Mouse (Mus musculus) embryo, embryonic 10.5 days (tissue): ENCODE data around the gene Primpol.
"Not testable (repeated sequence)": the region's sequence is repeated elsewhere in the genome, so short reads cannot be mapped to it uniquely, and the experiment has no call there.

Source experiments
- DNase-seq: peaks from one replicate; pipeline ENCODE4 v3.0.0-alpha.2; 2015; ENCODE audit warnings: low spot score

The Primpol gene

DNA sequence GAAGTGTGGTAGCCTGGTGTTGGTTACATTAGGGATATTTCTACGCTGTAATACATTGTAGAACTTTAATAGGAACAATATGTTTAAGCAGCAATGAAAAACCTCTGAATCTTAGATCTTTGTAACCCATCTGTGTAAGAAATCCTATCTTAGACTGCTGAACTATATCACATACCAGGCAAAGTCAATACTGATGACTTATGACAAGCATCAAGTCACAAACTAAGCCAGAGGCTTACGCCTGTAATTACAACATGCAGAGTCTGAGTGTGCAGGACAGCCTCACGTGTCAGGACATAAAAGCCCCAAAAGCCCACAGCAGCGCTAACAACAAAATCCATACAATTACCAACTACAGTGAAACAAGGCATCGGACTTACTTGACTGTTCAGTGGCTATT, 13.4 kb downstream of the Primpol start:
- no peak for DNase-seq

DNA sequence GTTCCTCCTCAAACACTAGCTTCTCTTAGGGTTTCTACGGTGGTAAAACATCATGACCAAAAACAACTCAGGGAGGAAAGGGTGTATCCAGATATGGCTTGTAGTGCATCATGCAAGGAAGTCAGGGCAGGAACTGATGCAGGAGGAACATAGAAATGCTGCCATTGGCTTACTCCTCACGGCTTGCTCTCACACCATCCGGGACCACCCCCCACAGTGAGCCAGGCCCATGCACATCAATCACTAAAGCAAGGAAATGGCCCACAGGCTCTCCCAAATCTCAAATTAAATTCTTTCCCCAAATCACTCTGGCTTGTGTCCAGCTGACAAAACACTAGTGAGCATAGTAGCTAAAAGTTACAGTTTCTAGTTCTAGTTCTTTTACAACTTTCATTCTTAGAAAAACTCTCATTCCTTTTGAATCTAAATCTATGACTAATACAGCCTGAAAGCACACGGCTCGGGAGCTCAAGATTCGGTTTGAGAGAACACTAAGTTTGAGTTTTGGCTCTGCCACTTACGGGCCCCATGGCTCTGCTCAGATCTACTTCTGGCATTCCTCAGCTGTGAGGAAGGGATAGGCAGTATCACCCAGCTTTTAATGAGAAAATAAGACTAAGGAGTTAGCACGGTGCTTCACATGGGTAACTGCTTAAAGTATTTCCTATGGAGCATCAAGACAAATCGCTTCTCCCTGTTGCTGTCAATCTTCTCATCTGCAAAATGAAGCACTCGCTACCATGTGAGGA, 15.9 kb downstream of the Primpol start:
- DNase-seq = peak; percentile 49

DNA sequence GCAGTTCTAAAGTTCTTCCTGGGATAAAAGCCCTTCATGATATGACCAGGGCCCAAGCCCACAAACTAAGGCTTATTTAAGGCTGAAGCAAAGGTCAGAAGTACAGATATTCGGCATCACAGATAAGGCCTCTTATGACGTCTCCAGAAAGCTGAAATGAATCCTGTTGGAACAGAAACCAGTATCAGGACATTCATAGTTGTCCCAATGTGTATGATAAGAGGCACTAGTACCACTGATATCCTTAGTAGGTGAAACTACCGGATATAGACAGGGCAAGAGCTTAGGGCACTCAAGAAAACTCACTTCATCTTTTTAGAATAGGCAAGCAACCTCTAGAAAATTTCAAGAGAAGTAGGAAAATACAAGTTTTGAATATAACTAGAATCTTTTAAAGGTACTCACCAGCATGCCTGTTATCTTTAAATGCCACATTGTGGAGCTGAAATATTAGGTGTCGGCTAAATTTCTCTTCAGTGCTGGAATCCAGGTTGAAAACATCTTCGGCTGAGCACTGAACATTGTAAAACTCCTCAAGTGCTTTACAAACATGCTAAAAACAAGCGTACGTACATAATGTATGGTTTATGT, 17.6 kb downstream of the Primpol start:
- DNase-seq = no peak

DNA sequence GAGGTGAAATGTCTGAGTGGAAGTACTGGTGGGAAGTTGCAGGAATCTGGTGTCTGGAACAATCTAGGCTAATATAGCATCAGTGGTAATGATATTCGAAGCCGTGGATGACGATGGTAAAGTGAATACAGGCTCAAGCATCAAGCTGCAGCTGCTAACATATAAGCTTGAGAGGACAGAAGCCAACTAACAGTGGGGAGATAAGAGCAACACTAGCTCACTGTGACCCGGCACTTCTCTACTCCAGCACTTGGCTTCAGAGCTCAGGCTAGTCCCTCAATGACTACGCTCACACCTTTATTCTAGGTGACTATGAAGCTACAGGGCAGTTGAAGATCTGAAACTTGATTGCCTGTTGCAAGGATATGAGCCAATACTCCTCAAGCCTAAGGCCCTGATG, 18.3 kb downstream of the Primpol start:
- no peak for DNase-seq

DNA sequence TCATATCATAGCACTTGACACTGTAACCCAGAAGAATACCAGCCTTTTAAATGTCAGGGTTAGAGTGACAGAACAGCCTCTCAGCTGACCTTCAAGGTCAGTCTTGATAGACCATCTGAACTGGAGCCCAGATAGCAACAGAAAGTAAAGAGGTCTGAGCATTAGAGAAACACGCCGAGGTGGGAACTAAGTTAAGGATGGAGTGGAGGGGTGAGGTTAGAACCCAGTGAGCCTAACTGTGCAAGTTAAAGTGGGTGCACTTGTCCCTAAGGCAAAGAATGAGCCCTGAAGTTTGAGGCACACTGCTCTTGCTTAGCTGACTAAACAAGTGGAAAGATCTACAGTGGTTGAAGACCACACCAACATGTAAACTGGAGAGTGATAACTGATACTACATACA, 18.9 kb downstream of the Primpol start:
- DNase-seq = no peak

DNA sequence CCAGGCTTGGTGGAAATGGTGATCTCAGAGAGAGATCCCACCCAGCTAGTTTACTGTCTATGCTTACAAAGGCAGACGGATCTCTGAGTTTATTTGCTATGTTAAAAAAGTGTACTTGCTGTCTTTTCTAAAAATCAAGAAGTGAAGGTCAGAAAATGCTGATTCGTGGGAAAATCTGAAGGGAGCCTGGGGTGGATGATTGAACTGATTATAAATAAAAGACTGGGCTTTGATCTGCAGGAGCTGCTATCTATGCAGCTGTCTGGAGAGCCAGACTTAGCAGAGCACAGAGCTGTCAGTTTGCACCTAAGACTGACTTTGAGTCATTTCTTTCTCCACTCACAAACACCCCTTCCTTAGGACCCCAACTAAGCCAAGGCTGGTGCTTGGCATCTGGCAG, 19.6 kb downstream of the Primpol start:
- DNase-seq = no peak

DNA sequence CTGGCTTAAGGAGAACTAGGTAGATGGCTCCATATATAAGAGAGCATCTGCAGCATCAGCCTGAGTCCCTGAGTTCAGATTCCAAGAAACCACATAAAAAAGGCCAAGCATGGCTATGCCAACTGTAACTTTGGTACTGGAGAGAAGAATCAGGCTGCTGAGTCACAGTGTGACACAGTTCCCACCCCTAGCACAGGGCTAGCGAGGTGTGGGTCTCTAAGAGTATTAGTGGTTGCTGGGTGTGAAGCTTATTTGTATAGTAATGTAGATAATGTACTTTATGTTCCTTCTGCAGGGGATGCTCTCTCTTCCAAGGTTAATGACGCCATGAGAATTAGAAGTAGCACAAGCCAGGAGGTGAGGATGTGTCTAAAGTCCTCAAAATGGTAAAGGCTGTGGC, 20.5 kb downstream of the Primpol start:
- no peak for DNase-seq

DNA sequence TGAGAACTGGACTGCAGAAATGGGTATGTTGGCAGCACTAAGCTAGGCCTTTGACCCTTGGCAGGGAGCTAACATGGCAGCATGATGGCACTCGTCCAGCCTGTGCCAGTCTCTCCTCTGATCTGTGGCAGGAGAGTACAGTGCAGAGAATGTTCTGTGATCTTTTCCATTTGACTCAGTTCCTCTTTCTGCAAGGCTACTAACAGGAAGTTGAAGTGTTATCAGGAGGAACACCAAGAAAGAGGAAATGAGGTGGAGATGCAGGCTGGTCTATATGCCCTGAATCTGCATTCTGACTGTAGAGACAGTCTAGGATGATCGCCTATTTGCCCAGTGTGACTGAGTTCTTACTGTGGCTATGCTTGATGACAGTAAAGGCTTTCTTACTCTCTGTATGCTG, 21.4 kb downstream of the Primpol start:
- no peak for DNase-seq

DNA sequence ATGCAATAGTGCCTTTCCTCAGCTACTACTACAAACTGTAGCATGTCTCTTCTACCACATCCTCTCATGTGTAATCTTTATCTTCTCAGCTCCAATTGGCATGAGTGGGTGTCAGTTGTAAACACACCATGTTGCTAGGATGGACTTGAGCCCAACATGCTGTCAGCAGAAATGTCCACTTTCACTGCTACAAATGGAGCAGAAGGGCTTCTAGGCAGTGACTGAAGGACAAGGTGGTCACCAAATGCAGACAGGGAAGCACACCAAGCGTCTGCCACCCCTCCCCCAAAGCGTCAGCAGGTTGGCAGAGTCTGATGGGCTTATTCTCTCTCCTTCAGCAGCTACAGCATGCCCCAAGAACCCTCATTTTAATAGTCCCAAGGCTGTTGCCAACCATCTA, 23.2 kb downstream of the Primpol start:
- no peak for DNase-seq

DNA sequence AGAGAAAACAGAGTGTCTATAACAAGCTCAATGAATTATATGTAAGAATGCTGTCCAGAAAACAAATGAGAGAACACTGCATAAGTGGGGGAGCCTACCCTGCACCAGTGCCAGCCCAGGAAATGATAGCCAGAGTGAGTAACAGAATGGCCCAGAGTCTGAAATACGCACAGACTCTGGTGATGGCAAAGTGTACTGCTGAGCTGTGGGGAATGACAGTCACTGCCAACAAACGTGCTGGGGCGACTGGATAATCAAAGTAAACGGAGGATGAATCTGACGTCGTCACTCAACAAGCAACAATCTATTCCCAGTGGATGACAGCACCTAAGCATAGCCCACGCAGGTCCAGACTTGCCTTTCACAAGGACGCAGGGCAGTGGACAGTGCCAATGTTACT, 23.9 kb downstream of the Primpol start:
- no peak for DNase-seq

DNA sequence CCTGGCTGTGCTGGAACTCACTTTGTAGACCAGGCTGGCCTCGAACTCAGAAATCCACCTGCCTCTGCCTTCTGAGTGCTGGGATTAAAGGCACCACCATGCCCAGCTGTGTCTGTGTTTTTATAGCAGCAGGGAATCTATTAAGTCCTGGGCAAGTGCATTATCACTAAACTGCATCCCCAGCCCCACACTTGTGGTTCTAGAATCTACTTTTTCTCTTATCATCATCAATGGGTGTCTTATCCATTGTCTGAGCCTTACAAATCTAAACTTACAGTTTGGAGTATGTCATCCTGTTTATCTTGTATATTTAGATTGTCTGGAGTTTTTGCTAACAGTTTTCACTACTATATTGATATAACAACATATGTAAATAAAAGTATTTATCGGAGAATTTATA, 28.3 kb downstream of the Primpol start:
- DNase-seq = no peak

DNA sequence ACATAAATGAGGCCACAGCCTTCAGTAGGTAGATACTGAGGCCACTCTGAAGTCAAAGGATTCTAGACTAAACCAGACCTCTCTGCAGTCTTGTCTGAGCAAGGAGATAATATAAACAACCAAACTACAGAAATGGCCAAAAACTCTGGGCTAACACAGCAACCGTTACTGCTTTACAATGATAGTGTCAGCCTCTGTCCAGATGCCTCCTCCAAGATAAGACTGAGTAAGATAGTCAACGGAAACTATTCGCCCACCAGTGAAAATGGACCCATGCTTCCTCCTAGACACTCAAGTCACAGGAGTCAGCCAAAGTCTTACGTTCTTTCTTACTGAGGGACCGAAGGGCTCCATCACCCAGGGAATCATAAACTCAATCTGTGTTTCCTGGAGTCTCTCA, 29.1 kb downstream of the Primpol start:
- no peak for DNase-seq

DNA sequence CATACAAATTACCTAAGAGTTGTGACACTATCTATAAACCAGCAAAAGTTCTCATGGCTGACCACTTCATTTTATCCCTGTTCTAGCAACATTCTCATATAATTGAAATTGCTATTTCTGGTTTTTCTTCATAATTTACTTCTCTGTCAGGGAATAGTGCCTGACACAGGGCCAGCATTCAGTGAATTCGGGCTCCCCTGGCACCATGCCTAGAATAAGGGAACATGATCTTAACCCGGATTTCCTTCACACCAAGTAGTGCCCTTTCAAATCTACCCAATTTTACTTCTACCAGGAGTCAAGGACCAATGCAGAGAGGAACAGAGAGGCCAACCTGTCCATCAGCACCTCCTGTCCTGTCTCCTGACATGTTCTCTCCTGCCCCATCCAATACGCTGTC, 31.4 kb downstream of the Primpol start:
- no peak for DNase-seq

DNA sequence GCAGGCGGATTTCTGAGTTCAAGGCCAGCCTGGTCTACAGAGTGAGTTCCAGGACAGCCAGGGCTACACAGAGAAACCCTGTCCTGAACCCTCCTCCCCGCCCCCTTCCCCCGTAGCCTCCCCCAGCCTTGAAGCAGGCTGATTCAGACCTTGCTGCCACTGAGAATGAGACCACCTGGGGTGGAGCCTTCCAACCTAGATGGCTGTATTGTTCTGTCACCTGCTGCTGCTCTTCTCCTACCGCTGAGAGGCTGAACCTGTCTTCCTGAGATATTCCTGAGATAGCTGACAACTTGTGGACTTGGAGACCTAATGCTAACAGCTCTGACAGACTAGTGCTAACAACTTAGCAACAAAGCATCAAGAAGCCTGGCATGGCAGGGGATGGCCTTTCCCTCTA, 32.7 kb downstream of the Primpol start:
- DNase-seq = not testable (repeated sequence)

DNA sequence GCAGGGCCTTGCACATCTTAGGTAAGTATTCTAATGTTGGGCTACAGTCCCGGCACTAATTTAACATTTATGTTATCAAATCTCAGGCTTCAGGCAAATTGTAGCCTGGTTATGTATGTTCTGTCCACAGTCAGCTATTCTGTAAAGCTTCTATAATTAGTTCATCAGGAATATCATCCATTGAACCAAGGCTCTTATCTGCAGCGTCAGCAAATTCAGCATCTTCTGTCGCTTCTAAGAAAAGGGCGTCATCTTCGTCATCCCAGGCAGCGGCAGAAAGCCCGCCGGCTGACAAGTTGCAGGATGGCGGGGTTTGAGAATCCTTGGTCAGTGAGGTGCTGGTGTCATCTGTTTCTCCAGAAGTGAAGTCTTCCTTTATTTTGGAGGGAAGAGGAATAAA, 38.2 kb downstream of the Primpol start:
- no peak for DNase-seq

DNA sequence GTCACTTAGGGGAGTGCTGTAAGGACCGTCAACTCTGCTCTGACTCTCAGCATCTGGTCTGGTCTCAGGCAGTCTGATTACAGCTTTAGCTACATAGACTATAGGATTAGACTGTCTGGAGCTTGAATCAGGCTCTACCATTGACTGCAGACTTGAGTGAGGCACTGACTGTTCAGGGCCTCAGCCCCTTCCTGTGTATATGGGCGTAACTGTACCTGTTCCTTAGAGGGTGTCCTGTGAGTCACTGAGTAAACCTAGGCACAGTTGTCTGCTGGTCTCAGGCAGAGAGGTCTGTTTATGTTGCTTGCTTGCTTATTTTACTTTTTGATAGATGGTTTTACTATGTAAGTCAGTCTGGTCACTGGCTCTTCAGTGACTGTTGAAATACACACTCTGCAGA, 43.0 kb downstream of the Primpol start:
- no peak for DNase-seq

DNA sequence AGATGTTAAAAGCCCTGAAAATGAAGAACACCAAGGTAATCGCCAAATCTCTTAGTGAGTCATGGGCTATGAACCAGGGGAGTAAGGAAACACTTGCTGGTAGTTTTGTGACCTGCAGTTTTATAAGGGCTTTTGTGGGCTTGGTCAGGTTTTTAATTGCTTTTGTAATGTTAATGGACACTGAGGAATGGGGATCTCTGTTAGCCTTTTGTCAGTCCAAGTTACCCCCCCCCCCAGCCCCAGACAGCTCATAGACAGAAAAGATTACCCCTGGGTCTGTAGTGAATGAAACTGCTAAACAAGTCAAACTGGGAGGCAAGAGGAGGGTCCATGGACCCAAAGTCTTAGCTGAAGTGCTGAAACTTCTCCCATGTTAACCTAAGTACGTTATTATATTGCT, 43.6 kb downstream of the Primpol start:
- no peak for DNase-seq

DNA sequence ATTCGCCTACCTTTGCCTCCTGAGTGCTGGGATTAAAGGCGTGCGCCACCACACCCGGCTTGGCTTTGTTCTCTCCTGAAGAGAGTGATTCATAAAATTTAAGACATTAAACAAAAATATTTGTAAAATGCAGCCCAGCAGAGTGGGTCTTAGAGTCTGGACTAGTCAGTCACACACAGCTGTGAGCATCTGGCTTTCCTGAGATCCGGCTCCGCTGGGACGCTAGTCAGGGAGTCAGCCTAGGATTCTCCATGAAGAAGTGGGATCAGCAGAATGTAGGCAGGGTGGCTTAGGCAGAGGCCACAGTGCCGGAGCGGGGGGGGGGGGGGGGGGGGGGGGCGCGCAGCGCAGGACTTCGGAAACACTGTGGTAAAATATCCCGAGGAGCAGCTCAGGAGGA, 46.3 kb downstream of the Primpol start:
- DNase-seq = no peak

DNA sequence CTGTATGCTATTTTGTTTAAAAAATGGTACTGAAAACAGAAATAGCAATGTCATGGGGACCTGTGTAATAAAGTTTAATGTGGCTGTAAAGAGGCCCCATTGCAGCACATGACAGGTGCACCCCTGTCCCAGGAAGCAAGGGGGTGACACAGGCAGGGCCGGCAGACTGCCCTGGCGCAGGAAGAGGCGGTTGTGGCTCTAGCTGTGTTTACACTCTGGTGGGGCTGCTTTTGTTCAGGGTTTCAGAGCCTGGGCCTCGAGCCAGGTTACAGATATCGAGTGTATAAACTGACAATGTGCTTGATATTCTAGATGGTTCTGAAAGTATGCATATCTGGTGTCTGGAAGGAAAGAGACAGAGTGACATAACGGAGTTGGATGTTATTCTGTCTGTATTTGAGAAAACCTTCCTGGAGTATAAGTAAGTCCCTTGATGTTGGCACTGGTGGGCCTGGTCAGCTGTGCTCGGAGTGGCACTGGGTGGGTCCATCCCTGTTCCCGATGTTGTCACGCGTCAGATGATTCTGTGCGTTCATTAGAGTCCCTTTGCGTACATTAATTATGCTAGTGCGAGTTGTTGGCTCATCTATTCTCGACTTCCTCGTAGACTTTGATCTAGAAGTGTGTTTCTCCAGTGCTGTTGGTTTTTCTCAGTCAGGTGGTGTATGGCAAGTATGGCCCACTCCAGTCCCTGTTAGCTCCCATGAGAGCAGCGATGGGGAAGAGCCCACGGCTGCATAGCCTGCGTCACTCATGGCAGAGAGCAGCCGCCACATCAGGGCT, 47.2 kb downstream of the Primpol start:
- no peak for DNase-seq

DNA sequence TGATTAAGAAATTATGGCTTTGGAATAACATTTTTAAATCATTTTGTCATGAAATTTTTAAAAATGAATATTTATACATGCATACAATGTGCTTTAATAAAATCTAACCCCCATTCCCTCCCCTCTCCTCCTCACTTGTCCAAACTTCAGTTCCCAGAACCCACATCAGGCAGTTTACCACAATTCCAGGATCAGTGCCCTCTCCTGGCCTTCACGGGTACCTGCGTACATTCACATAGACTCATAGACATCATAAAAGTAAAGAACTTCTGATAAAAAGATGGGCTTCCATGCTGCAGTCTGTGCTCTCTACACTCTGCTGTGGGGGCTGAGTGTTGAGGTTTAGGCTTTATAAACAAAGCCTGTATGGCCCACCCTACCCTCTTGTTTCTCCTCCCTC, 48.1 kb downstream of the Primpol start:
- DNase-seq = peak; percentile 27

DNA sequence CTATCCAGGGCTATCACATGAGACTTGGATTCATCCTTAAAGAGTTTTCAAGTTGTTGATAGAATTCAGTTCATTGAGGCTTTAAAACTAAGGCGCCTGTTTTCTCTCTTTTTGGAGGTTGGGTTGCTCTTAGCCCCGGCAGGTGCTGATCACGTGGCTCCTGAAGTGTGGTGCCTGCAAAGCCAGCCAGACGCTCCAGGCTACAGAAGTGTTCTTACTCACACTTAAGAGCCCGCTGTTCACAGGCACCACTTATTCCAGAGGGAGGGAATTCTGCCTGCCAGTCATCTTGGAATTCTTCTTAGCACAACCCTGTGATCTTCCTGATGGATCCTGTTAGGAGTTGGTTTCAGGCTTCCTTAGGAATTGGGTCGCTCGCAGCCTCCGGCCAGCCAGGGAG, 49.1 kb downstream of the Primpol start:
- no peak for DNase-seq

DNA sequence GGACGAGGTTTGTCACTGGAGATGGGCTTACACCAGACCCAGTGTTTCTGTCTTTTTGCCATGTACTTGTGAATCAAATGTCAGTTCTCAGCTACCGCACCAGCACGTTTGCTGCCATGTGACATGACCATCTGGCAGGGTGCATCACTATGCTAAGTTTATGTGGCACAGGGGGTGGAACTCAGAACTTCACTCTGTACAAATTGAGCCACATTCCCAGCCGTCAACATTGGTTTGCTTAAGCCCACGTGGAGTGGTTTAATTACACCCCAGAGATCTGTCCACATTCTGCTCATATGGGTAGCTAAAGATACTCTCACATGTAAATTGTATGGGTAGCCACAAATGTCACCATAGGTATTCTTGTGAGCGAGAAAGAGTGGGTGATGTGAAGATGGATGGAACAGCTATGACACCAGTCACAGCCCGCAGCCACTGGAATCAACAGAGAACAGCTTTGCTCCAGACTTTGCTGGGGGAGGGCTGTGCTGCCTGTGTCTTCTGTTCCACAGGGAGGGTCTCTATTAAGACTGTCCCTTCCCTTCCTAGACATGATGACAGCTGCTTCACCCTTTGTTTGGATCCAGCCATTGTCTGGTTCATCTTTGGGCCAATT, 50.0 kb downstream of the Primpol start:
- DNase-seq = no peak

DNA sequence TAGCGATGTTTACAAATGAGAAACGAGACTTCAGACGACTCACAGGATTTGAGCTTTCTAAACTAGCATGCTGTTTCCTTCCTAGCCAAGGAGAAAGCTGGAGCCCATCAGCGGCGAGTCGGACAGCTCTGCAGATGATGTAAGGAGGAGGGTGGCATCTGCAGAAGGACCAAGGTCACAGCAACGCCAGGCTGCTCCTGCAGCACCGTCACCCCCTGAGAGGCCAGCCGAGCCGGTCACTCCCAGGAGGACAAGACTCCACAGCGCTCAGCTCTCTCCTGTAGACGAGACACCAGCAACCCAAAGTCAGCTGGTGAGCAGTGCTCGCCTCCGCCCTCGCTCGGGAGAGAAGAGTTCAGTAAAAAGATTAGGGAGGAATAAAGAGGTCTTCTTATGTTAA, 54.7 kb downstream of the Primpol start:
- no peak for DNase-seq
